Mouse (Mus musculus) brown adipose tissue, adult 24 weeks (tissue): Measurements from ENCODE around the gene Klhdc3. TPM values are rescaled to one million over a fixed set of nuclear protein-coding genes. Genes with fewer than 3 reads are reported as not detected.

Experiments used
- H3K27ac ChIP-seq: fragments of 200-500 bp; replicated peaks from 2 replicates; pipeline ENCODE4 v1.5.1; 2012; ENCODE audit warnings: low read depth, mild to moderate bottlenecking, low read length
- H3K4me1 ChIP-seq: fragments of 200-500 bp; 2 replicates; pipeline ENCODE4 v1.6.1; 2012; ENCODE audit warnings: low read length, mixed read lengths; ENCODE audit not compliant: control insufficient read depth, insufficient read depth, insufficient read length
- H3K4me3 ChIP-seq: fragments of 200-500 bp; 2 replicates; pipeline ENCODE4 v1.5.1; 2012; ENCODE audit warnings: low read depth, mild to moderate bottlenecking, low read length, moderate library complexity; ENCODE audit not compliant: insufficient read depth
- polyA plus RNA-seq: library from polyadenylated mRNA; stranded (reverse); fragments of >200 nt; gene quantifications from 2 replicates; pipeline ENCODE4 v1.2.4, GENCODE M21; 2012; ENCODE audit not compliant: missing spikeins, insufficient read depth, insufficient read length

Gene Klhdc3
- polyA plus RNA-seq = 24.2 and 24.8 TPM in 2 replicates

DNA sequence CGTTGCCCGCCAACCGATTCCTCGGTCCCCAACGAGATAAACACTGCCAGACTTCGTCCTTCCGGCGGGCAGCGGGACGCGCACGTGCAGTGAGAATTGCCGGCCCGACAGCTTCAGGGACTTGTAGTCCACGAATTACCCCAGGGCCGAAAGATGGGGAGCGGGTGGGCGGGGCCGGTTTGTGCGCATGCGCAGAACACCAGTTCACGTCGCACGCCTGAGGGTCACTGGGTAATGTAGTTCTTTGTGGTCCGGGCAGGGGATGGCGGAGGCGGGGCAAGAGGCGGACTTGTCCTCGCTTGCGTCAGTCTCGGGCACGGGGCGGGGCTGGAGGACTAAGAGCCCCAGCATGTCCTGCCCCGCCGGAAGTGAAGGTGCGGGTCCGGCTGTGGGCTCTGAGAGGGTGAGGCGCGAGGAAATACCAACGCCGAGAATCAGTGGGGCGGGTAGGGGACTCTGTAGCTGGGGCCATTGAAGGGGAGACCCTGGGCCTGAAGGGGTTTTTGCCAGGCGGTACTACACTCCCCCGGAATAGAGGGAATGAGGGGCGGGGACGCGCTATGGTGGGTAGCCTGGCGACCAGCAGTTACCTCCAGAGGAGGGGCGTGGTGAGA lies at the start of gene Klhdc3:
Gene Klhdc3, minus strand, starts transcription at position 155 of the 614 bp plus-strand sequence.
- Histone ChIP-seq H3K4me1 (peaks cover 4% of the 10 kb centered on the region; the same call in 1 of the 2 replicates), H3K27ac (peak within 1 kb of the TSS; percentile 54), H3K4me3 (peak within 1 kb of the TSS; percentile 81)

GRCm38 (mm10) chr17:46728904-46729318 lies 48.2 kb upstream of the Klhdc3 start, which contains the start of gene Gnmt:
Gene Gnmt, minus strand, starts transcription at chr17:46729168.
- H3K27ac ChIP-seq = no peak within 1 kb of the TSS
- no peak within 1 kb of the TSS for H3K4me3 ChIP-seq
- no peaks in the 10 kb centered on the region; the same call in 1 of the 2 replicates for H3K4me1 ChIP-seq

- Histone ChIP-seq H3K4me3 (no peak overlapping the region), H3K4me1 (no peaks in the 10 kb centered on the region; the same call in 1 of the 2 replicates), H3K27ac (no peak overlapping the region)
Observed at GRCm38 (mm10) chr17:46728496-46728895, 47.8 kb upstream of the Klhdc3 start.

DNA sequence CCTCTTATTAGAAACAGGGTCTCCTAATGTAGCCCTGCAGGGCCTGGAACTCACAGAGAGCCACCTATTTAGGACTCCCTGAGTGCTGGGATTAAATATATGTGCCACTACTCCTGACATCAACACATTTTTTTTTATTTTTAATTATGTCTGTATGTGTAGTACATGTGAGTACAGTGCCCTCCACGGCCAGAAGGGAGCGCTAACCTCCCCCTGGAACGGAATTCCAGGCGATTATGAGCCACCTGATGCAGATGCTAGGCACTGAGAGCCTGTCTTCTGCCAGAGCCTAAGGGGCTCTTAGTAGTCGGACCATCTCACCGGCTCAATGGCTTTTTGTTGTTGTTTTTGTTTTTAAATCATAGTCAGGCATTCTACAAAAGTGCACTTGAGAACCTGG lies 47.3 kb upstream of the Klhdc3 start:
- Histone ChIP-seq H3K4me3 (no peak overlapping the region), H3K4me1 (no peaks in the 10 kb centered on the region; the same call in 1 of the 2 replicates), H3K27ac (no peak overlapping the region)

DNA sequence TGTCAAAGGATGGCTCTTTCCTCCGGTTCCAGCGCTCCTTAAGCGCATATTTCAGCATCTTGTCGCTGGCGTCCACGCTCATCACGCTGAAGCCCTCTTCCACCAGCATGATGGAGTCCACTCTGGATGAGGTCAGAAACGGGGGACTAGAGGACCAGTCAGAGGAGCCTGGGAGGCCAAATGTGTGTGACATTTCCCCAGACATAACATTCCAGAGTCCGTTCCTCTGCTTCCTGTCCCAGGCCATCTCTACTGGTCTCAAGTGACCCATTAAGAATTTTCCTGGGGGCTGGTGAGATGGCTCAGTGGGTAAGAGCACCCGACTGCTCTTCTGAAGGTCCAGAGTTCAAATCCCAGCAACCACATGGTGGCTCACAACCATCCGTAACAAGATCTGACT lies 46.6 kb upstream of the Klhdc3 start:
- Histone ChIP-seq H3K27ac (no peak overlapping the region), H3K4me3 (no peak overlapping the region), H3K4me1 (peaks cover under 1% of the 10 kb centered on the region; the same call in 1 of the 2 replicates)

GRCm38 (mm10) chr17:46725731-46726645 lies 45.3 kb upstream of the Klhdc3 start:
- Histone ChIP-seq H3K4me3 (no peak overlapping the region), H3K27ac (no peak overlapping the region), H3K4me1 (peaks cover 4% of the 10 kb centered on the region; the same call in 1 of the 2 replicates)

DNA sequence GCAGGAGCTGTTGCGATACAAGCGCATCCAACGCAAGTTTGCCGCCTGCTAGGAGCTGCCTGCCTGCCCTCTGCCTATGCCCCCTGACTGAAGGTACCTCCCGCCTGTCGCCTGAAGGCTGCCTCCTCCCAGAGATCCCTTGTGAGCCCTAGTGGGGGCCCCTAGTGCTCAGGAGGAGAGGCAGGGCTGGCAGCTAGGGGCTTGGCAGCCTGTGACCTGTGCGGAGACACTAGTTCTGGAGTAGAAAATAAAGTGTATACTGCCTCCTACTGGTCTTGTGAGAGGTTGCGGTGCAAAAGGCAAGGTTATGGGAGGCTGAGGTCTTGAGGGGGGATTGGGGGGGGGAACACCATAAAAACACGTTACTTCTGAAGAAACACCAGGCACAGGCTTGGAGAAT lies 44.6 kb upstream of the Klhdc3 start:
- Histone ChIP-seq H3K4me1 (peaks cover 4% of the 10 kb centered on the region; the same call in 1 of the 2 replicates), H3K4me3 (no peak overlapping the region), H3K27ac (no peak overlapping the region)

- H3K27ac ChIP-seq = no peak overlapping the region
- H3K4me1 ChIP-seq = peaks cover 4% of the 10 kb centered on the region; the same call in 1 of the 2 replicates
- H3K4me3 ChIP-seq = no peak overlapping the region
Observed at GRCm38 (mm10) chr17:46724477-46725084, 43.9 kb upstream of the Klhdc3 start.

GRCm38 (mm10) chr17:46721077-46721476 lies 40.4 kb upstream of the Klhdc3 start:
- peaks cover 4% of the 10 kb centered on the region; the same call in 1 of the 2 replicates for H3K4me1 ChIP-seq
- H3K27ac ChIP-seq = no peak overlapping the region
- H3K4me3 ChIP-seq = no peak overlapping the region

DNA sequence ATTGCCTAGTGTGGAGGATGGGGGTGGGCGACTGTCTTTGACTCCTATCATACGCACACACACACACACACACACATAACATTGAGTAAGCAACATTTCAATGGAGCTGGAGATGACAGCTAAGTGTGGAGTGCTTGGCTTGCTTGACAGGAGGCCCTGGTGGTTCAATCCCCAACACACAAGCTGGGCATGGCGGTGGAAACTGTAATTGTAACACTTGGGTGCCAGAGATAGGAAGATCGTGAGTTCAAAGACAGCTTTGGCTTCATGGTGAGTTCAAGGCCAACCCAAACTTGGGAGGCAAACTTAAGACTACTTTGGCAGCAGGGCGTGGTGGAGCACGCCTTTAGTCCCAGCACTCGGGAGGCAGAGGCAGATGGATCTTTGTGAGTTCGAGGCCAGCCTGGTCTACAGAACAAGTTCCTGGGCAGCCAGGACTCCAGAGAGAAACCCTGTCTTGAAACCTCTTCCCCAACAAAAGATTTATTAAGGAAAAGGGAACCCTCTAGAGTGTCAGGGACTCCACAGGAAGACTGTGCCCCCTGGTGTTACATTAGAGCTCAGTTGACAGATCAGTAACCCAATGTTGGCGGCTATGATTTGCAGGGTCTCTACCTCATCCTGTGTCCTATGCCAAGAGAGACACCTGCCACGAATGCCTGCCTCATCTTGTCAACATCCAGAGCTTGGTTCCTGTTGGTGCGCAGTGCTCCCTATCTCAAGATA lies 34.2 kb upstream of the Klhdc3 start:
- no peak overlapping the region for H3K27ac ChIP-seq
- no peak overlapping the region for H3K4me3 ChIP-seq
- H3K4me1 ChIP-seq = no peaks in the 10 kb centered on the region; the same call in 1 of the 2 replicates

GRCm38 (mm10) chr17:46713849-46714248 lies 33.1 kb upstream of the Klhdc3 start:
- H3K4me1 ChIP-seq = no peaks in the 10 kb centered on the region; the same call in 1 of the 2 replicates
- H3K27ac ChIP-seq = no peak overlapping the region
- no peak overlapping the region for H3K4me3 ChIP-seq

DNA sequence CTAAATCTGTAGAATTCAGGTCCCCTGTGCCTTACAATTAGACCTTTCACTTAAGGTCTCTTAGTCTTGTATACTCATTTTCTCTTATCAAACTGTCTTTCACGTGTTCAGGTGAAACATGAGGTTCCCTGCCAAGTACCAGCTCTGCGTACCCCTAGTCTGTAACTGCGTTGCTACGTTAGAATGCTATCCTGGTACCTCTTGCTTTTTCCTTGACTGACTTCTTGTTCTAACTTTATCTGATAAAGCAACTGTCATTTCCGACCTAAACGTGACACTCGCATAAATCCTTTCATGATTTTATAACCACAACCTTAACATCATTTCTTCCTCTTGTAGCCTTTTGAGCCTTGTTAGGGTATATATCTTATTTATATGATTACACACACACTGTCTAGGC lies 31.7 kb upstream of the Klhdc3 start:
- no peaks in the 10 kb centered on the region; the same call in 1 of the 2 replicates for H3K4me1 ChIP-seq
- peak overlapping the region; percentile 89 for H3K27ac ChIP-seq
- H3K4me3 ChIP-seq = peak overlapping the region; percentile 94

GRCm38 (mm10) chr17:46711612-46712271 lies 31.0 kb upstream of the Klhdc3 start:
- Histone ChIP-seq H3K27ac (peak overlapping the region; percentile 89), H3K4me3 (peak overlapping the region; percentile 94)

More at GRCm38 (mm10) chr17:46711612-46712271, 31.0 kb upstream of the Klhdc3 start:
- H3K4me1 ChIP-seq = no peaks in the 10 kb centered on the region; the same call in 1 of the 2 replicates
